Mouse (Mus musculus): Measurements from ENCODE around the gene Rgs16.

Rgs16 gene

GRCm38 (mm10) chr1:153740145-153740544 lies at the start of gene Rgs16:
Gene Rgs16 (plus strand): TSS chr1:153740349.
- DNase-seq (ENCODE audit: low spot score) = peak; percentile 81

- DNase-seq (ENCODE audit: low spot score) = no peak
Observed at GRCm38 (mm10) chr1:153692526-153692925, 47.6 kb upstream of the Rgs16 start.

- no peak for DNase-seq (ENCODE audit: low spot score)
Observed at GRCm38 (mm10) chr1:153694372-153695120, 45.6 kb upstream of the Rgs16 start.

GRCm38 (mm10) chr1:153695398-153695797 lies 44.8 kb upstream of the Rgs16 start:
- DNase-seq (ENCODE audit: low spot score) = no peak

- no peak for DNase-seq (ENCODE audit: low spot score)
Observed at GRCm38 (mm10) chr1:153696093-153696492, 44.1 kb upstream of the Rgs16 start.

- DNase-seq (ENCODE audit: low spot score) = no peak
Observed at GRCm38 (mm10) chr1:153696541-153696940, 43.6 kb upstream of the Rgs16 start.

- no peak for DNase-seq (ENCODE audit: low spot score)
Observed at GRCm38 (mm10) chr1:153697581-153698251, 42.4 kb upstream of the Rgs16 start.

- DNase-seq (ENCODE audit: low spot score) = no peak
Observed at GRCm38 (mm10) chr1:153698311-153699084, 41.7 kb upstream of the Rgs16 start.

GRCm38 (mm10) chr1:153700448-153701063 lies 39.6 kb upstream of the Rgs16 start:
- DNase-seq (ENCODE audit: low spot score) = no peak

GRCm38 (mm10) chr1:153701461-153701860 lies 38.7 kb upstream of the Rgs16 start:
- DNase-seq (ENCODE audit: low spot score) = no peak

- DNase-seq (ENCODE audit: low spot score) = no peak
Observed at GRCm38 (mm10) chr1:153702166-153702852, 37.8 kb upstream of the Rgs16 start.

- no peak for DNase-seq (ENCODE audit: low spot score)
Observed at GRCm38 (mm10) chr1:153702853-153703410, 37.2 kb upstream of the Rgs16 start.

GRCm38 (mm10) chr1:153703445-153703991 lies 36.6 kb upstream of the Rgs16 start:
- no peak for DNase-seq (ENCODE audit: low spot score)

- DNase-seq (ENCODE audit: low spot score) = no peak
Observed at GRCm38 (mm10) chr1:153704174-153704573, 36.0 kb upstream of the Rgs16 start.

GRCm38 (mm10) chr1:153704996-153705395 lies 35.2 kb upstream of the Rgs16 start:
- DNase-seq (ENCODE audit: low spot score) = no peak

GRCm38 (mm10) chr1:153708626-153709025 lies 31.5 kb upstream of the Rgs16 start:
- DNase-seq (ENCODE audit: low spot score) = no peak

- no peak for DNase-seq (ENCODE audit: low spot score)
Observed at GRCm38 (mm10) chr1:153709451-153709850, 30.7 kb upstream of the Rgs16 start.

GRCm38 (mm10) chr1:153711544-153712262 lies 28.4 kb upstream of the Rgs16 start:
- no peak for DNase-seq (ENCODE audit: low spot score)

- no peak for DNase-seq (ENCODE audit: low spot score)
Observed at GRCm38 (mm10) chr1:153712633-153713032, 27.5 kb upstream of the Rgs16 start.

- DNase-seq (ENCODE audit: low spot score) = no peak
Observed at GRCm38 (mm10) chr1:153717990-153718389, 22.2 kb upstream of the Rgs16 start.

Measured in urinary bladder, postnatal 14 days (tissue).